Comparison of ENCODE assay signal across 22 mouse cellular contexts in the genomic region with DNA sequence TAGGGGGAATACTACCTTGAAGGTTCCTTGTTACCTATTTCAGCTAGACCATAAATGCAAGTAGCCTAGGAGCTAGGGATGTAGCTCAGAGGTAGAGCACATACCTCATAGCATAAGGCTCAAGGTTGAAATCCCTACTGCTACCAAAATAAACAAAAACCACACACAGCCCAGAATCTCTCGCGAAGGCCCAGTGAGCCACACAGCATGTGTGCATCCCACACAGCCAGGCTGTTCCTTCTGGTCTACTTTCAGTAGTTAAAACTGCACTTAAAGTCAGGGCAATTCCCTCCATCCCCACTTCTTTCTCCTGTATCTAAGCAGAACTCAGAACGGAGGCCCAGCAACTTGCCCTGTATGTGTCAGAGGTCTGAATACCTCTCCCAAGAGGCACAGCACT.
DNase-seq lines count a peak whose midpoint lies in the region; ATAC-seq lines count a peak whose summit lies in the region.
"Had no signal": no experiment of that assay in that cellular context is flagged by ENCODE, and none has a peak within 500 bp of the region (broad histone marks: within the 10 kb centered on the region; RNA-seq: fewer than 3 reads in every experiment).

No protein-coding gene starts in this region.

- H3K9me3 ChIP-seq in forebrain, embryonic 14.5 days (replicated peaks; ENCODE audit: control insufficient read depth, low read length) = no peaks in the 10 kb centered on the region
- H3K9me3 ChIP-seq in forebrain, embryonic 10.5 days = no peaks in the 10 kb centered on the region
- H3K9me3 ChIP-seq in heart, embryonic 13.5 days = no peaks in the 10 kb centered on the region
- H3K9me3 ChIP-seq: embryonic facial prominence, embryonic 13.5 days; G1E; limb, embryonic 13.5 days; liver, embryonic 15.5 days; neural tube, embryonic 15.5 days had no signal

- ATAC-seq in forebrain, embryonic 14.5 days = no peak
- no peak for ATAC-seq in heart, embryonic 13.5 days (ENCODE audit: extremely low read depth, insufficient number of reproducible peaks, low FRiP score, low TSS enrichment)
- ATAC-seq: CD4-positive, CD25-positive, alpha-beta regulatory T cell, adult 4 months; intestine, embryonic 16.5 days; lung, postnatal 0 days had no signal

- no peak overlapping the region for H3K4me3 ChIP-seq in forebrain, embryonic 14.5 days (ENCODE audit: low read depth, low read length)
- no peak overlapping the region for H3K4me3 ChIP-seq in forebrain, embryonic 10.5 days
- H3K4me3 ChIP-seq in heart, embryonic 13.5 days = no peak overlapping the region
- H3K4me3 ChIP-seq: embryonic facial prominence, embryonic 13.5 days; gastrocnemius, adult 2 months; limb, embryonic 13.5 days; liver, embryonic 15.5 days; myocyte; neural tube, embryonic 15.5 days had no signal

- intact Hi-C loops in left cerebral cortex, postnatal 10 days (cut with DNase I) = no loop called here

- no peaks in the 10 kb centered on the region for H3K27me3 ChIP-seq in forebrain, embryonic 14.5 days (replicated peaks; ENCODE audit: control insufficient read depth, insufficient read depth, low read length)
- H3K27me3 ChIP-seq in forebrain, embryonic 10.5 days (ENCODE audit: poor library complexity, severe bottlenecking) = no peaks in the 10 kb centered on the region
- H3K27me3 ChIP-seq in heart, embryonic 13.5 days (replicated peaks) = no peaks in the 10 kb centered on the region
- H3K27me3 ChIP-seq: embryonic facial prominence, embryonic 13.5 days; limb, embryonic 13.5 days; liver, embryonic 15.5 days; neural tube, embryonic 15.5 days had no signal

- H3K27ac ChIP-seq in forebrain, embryonic 14.5 days (ENCODE audit: low read depth, low read length) = peak overlapping the region; percentile 21; the same call in 1 of the 2 replicates
- no peak overlapping the region for H3K27ac ChIP-seq in forebrain, embryonic 10.5 days
- peak overlapping the region; percentile 65 for H3K27ac ChIP-seq in heart, embryonic 13.5 days (replicated peaks)
- H3K27ac ChIP-seq: embryonic facial prominence, embryonic 13.5 days; gastrocnemius, adult 2 months; hindbrain, embryonic 14.5 days; kidney, postnatal 0 days; limb, embryonic 13.5 days; liver, embryonic 15.5 days; neural tube, embryonic 15.5 days had no signal

- H3K36me3 ChIP-seq in forebrain, embryonic 14.5 days (ENCODE audit: control insufficient read depth, insufficient read depth, low read length) = no peaks in the 10 kb centered on the region
- H3K36me3 ChIP-seq in forebrain, embryonic 10.5 days (replicated peaks) = no peaks in the 10 kb centered on the region
- H3K36me3 ChIP-seq in heart, embryonic 13.5 days = no peaks in the 10 kb centered on the region
- H3K36me3 ChIP-seq: embryonic facial prominence, embryonic 13.5 days; G1E; limb, embryonic 13.5 days; liver, embryonic 15.5 days; neural tube, embryonic 15.5 days had no signal

- H3K9ac ChIP-seq in forebrain, embryonic 14.5 days (ENCODE audit: low read length) = no peak overlapping the region
- peak overlapping the region; percentile 38; the same call in 1 of the 2 replicates for H3K9ac ChIP-seq in heart, embryonic 13.5 days
- H3K9ac ChIP-seq: embryonic facial prominence, embryonic 13.5 days; hindbrain, embryonic 14.5 days; limb, embryonic 13.5 days; liver, embryonic 15.5 days; neural tube, embryonic 15.5 days had no signal

- no peaks in the 10 kb centered on the region; the same call in 1 of the 2 replicates for H3K4me1 ChIP-seq in forebrain, embryonic 14.5 days (ENCODE audit: control insufficient read depth, insufficient read depth, low read length)
- no peaks in the 10 kb centered on the region for H3K4me1 ChIP-seq in forebrain, embryonic 10.5 days
- peaks cover 57% of the 10 kb centered on the region for H3K4me1 ChIP-seq in heart, embryonic 13.5 days

- no peak for DNase-seq in forebrain, embryonic 14.5 days (ENCODE audit: low spot score)
- no peak for DNase-seq in forebrain, embryonic 10.5 days (ENCODE audit: extremely low spot score, low spot score)
- DNase-seq in heart, postnatal 4 days = no peak
- peak; percentile 52 to 66 for DNase-seq in left cerebral cortex, adult 18-20 months (ENCODE audit: low spot score in 2 of 2)
- no peak for DNase-seq in left cerebral cortex, postnatal 10 days (ENCODE audit: extremely low spot score in 1 of 2, low spot score in 2 of 2)
- peak; percentile 69 for DNase-seq in telencephalon, adult 2 months (ENCODE audit: low read depth, low spot score)
- no peak for DNase-seq in kidney, adult 18-20 months
- DNase-seq: cerebellum, adult 9-10 months; gastrocnemius, adult 2 months; midbrain, embryonic 14.5 days had no signal

- 64% methylated on average over 3 of the region's 3 CpGs for WGBS in forebrain, embryonic 14.5 days
- 81% methylated on average over 3 of the region's 3 CpGs for WGBS in forebrain, embryonic 10.5 days
- WGBS in heart, embryonic 13.5 days = 56% methylated on average over 3 of the region's 3 CpGs

- H3K4me2 ChIP-seq in forebrain, embryonic 14.5 days (ENCODE audit: low read length) = no peak overlapping the region
- no peak overlapping the region for H3K4me2 ChIP-seq in heart, embryonic 13.5 days
- H3K4me2 ChIP-seq: embryonic facial prominence, embryonic 13.5 days; hindbrain, embryonic 14.5 days; limb, embryonic 13.5 days; liver, embryonic 15.5 days; neural tube, embryonic 15.5 days had no signal

Comparison
In these comparisons a context has a peak if more than half of its experiments do, and no peak if none do; other contexts are left out.
1. DNase-seq: peak in left cerebral cortex, adult 18-20 months (2 of 2) and telencephalon, adult 2 months (single experiment); none in forebrain, embryonic 14.5 days (single experiment), forebrain, embryonic 10.5 days (single experiment), heart, postnatal 4 days (single experiment), left cerebral cortex, postnatal 10 days (0 of 2) and kidney, adult 18-20 months (single experiment).